ENCODE assay signal across 18 mouse cellular contexts in the genomic region with DNA sequence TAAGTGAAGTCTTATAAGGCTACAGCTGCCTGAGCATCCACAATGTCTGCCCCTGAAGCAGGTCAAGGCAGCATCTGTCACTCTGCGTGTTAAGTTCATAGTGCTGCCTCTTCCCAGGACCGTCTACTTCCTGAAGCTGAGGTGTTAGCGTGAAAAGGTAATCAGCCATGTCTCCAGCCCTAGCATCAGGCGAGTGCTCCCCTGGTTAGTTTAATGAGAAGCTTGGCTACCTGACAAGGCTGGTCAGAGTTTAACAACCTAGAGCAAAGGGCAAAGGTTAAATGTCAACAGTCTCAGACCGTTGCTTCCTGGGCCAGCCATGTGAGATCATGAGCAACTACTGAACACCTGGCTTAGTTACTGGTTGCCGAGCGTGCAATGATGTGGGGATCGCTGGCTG. TPM values are rescaled to one million over a fixed set of nuclear protein-coding genes. Genes with fewer than 3 reads are reported as not detected.
"Had no signal": no experiment of that assay in that cellular context is flagged by ENCODE, and none has a peak within 500 bp of the region (broad histone marks: within the 10 kb centered on the region; RNA-seq: fewer than 3 reads in every experiment).

No protein-coding gene starts in this region.

- H3K27me3 ChIP-seq: liver, embryonic 13.5 days; lung, embryonic 15.5 days; neural tube, embryonic 12.5 days had no signal

- H3K27ac ChIP-seq: left cerebral cortex, adult 2 months; limb, embryonic 10.5 days; liver, embryonic 13.5 days; lung, embryonic 15.5 days; macrophage; midbrain, embryonic 13.5 days; neural tube, embryonic 12.5 days had no signal

- H3K4me2 ChIP-seq: liver, embryonic 13.5 days; lung, embryonic 15.5 days; midbrain, embryonic 13.5 days; neural tube, embryonic 12.5 days had no signal

- H3K4me3 ChIP-seq: left cerebral cortex, adult 2 months; limb, embryonic 10.5 days; liver, embryonic 13.5 days; lung, embryonic 15.5 days; midbrain, embryonic 13.5 days; neural tube, embryonic 12.5 days had no signal

- H3K9ac ChIP-seq: liver, embryonic 13.5 days; liver, postnatal 0 days; lung, embryonic 15.5 days; midbrain, embryonic 13.5 days; neural tube, embryonic 12.5 days had no signal

- H3K4me1 ChIP-seq: liver, embryonic 13.5 days; lung, embryonic 15.5 days; midbrain, embryonic 13.5 days; neural tube, embryonic 12.5 days had no signal

- DNase-seq: liver, embryonic 13.5 days; liver, postnatal 0 days; lung, postnatal 14 days; right cerebral cortex, postnatal 4 days; spleen, adult 18-20 months; thymus, adult 2 months; thymus, postnatal 25 days had no signal

- H3K9me3 ChIP-seq: limb, embryonic 10.5 days; liver, embryonic 13.5 days; lung, embryonic 15.5 days; midbrain, embryonic 13.5 days; neural tube, embryonic 12.5 days had no signal

- ATAC-seq: intestine, embryonic 16.5 days; liver, postnatal 0 days; midbrain, embryonic 13.5 days had no signal

- H3K36me3 ChIP-seq: limb, embryonic 10.5 days; liver, embryonic 13.5 days; lung, embryonic 15.5 days; midbrain, embryonic 13.5 days; neural tube, embryonic 12.5 days had no signal

RNA-seq across cellular contexts. Expression of a gene that starts 53.2 kb away (rescaled TPM):
- total RNA-seq: megakaryocyte-erythroid progenitor cell, adult 5-6 weeks; neutrophil, adult 5-6 weeks had no signal
- polyA plus RNA-seq: limb, embryonic 10.5 days; liver, embryonic 13.5 days; liver, postnatal 0 days; lung, embryonic 15.5 days; macrophage; testis, adult 2 months; urinary bladder, adult 2 months had no signal
